Mouse (Mus musculus) stomach, adult 2 months (tissue): ENCODE data around the gene Tstd2. TPM values are rescaled to one million over a fixed set of nuclear protein-coding genes. Genes with fewer than 3 reads are reported as not detected.

Experiments
- polyA plus RNA-seq: library from polyadenylated mRNA; depleted of rRNA; stranded (reverse); fragments of >200 nt; gene quantifications from 2 replicates; pipeline ENCODE4 v1.2.3, GENCODE M21; 2012; rRNA removed

Gene Tstd2
- 3.3 and 4.8 TPM in 2 replicates for polyA plus RNA-seq

DNA sequence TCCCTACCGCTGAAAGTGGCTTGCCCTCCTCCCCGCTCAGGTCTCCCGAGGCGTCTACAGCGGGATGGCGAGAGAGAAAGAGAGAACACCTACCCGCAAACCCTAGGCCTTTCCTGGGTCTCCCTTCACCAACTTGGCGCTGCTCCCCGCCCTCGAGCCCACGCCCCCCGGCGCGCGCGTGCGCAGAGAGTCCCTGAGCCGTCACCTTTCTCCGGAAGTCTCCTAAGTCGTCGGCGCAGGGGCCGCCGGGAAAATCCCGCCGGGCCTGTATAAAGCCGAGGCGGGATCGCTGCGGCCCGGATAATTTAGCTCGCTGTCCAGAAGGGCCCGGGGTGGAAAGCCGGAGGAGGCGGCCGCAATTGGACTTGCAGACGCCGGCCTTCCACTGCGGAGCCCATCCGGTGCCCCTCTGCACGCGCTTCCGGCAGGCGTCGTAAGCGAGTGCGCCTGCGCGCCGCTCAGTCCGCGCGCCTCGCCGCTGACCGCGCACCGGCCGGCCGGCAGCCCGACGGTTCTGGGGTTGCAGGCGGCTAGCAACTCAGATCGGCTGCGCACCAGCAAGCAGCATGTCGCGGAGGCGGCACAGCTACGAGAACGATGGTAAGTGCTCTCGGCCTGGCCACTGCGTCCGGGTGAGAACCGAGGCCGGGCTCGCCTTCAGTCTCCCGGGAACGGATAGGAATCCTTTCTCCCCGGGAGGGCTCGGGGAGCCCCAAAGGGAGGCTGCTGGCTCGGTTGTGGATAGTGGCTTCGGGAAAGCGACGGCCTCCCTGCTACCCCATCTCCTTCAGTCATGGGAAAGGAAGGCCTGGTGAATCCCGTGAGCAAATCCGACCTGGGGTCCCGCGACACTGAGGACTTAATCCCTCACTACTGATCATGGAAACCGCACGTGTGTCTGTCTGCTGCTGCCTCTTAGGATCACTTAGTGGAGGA lies at the start of gene Tstd2, which contains the start of gene Ncbp1:
Tstd2 (minus strand) TSS at position 408 of the 936 bp plus-strand sequence.
Ncbp1 (plus strand) TSS at position 327 of the 936 bp plus-strand sequence.

Other genes starting within 250 kb of the Tstd2 start
- 0.03 and 0.05 TPM in 2 replicates for gene Ccdc180, start 248.4 kb downstream of the Tstd2 start, polyA plus RNA-seq
- gene Tdrd7, start 173.4 kb downstream of the Tstd2 start, polyA plus RNA-seq: 4.6 and 5.6 TPM in 2 replicates
- 0.65 and 1.2 TPM in 2 replicates for gene Tmod1, start 99.8 kb downstream of the Tstd2 start, polyA plus RNA-seq
- gene Ncbp1, start 81 bp downstream of the Tstd2 start, polyA plus RNA-seq: 5.2 and 5.3 TPM in 2 replicates
- 4.5 and 21.7 TPM in 2 replicates for gene Xpa, start 57.6 kb upstream of the Tstd2 start, polyA plus RNA-seq
- 1.1 and 1.6 TPM in 2 replicates for gene Foxe1, start 204.9 kb upstream of the Tstd2 start, polyA plus RNA-seq